Mouse (Mus musculus) brain, embryonic 14.5 days (tissue): ENCODE data around the gene Ganab.

Experiments
- CTCF ChIP-seq: fragments of 200-500 bp; IDR thresholded peaks from 2 replicates; pipeline ENCODE4 v1.5.1; 2012; ENCODE audit warnings: inconsistent platforms, mild to moderate bottlenecking, moderate library complexity, borderline replicate concordance; ENCODE audit not compliant: insufficient read depth, insufficient read length; ENCODE audit errors: extremely low read depth
- POLR2A ChIP-seq: fragments of 200-500 bp; IDR thresholded peaks from 2 replicates; pipeline ENCODE4 v1.6.1; 2012; ENCODE audit warnings: mild to moderate bottlenecking, inconsistent platforms, borderline replicate concordance; ENCODE audit not compliant: poor library complexity, insufficient read depth, insufficient read length, severe bottlenecking; ENCODE audit errors: extremely low read depth

- TF ChIP-seq CTCF (no peak), POLR2A (no peak)
Observed at GRCm38 (mm10) chr19:8941136-8941514, 43.3 kb downstream of the Ganab start.
